Mouse (Mus musculus): ENCODE results near the gene Ezh2.
A peak's percentile ranks its signal among the peaks of the same experiment; 100 is the strongest.

Gene Ezh2

DNA sequence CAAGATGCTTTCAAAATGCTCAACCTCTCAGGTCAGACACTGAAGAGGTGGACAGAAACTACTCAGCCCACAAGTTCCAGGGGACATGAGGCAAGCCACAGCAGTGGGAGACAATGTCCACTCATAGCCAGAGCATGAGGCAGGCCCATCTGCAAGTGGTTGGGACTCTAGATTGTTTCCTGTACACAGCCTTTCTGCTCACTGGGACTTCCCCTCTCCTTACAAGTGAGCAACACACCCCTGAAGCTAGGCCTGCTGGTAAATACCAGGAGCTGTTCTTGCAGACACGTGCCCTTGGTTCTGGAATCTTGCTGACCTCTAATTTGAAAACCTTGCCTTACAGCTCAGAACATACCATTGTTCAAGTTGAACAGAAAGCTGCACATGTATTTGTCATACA is 62.6 kb downstream of the Ezh2 start:
- no peak for DNase-seq

DNA sequence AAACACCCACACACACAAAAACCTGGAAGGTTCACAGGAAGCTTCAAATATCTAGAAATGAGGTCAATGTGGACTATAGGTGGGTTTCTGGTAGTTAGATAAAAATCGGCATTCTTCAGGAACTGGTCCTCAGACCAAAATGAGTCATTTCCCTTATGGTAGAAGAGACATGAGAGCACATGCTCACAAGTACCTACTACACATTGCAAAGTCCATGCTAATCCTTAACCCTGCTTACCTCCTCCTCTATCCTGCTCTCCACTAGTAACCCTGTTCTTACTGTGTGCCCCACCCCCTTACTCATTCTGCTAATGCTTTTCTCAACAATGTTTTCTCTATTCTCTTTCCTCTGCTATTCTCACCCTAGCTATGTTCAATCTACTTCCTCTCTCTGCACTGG is 67.5 kb downstream of the Ezh2 start:
- DNase-seq = no peak

DNA sequence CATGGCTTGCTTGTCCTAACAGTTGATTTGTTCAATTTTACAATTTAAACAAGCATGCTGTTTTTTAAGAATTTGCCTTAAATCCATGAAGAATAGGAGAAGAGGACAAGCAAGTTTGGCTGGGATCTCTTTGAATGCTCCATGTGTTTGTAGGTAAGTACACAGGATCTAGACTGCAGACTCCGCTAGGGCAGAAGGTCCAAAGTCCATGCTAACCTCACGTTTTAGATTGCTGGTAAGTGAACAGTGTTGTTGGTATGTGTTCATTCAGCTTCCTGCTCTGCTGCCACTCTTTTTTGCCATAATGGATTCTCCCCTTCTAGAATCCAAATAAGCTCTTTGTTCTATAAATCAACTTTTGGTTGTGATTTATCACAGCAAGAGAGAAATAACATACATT is 68.0 kb downstream of the Ezh2 start:
- DNase-seq = no peak

DNA sequence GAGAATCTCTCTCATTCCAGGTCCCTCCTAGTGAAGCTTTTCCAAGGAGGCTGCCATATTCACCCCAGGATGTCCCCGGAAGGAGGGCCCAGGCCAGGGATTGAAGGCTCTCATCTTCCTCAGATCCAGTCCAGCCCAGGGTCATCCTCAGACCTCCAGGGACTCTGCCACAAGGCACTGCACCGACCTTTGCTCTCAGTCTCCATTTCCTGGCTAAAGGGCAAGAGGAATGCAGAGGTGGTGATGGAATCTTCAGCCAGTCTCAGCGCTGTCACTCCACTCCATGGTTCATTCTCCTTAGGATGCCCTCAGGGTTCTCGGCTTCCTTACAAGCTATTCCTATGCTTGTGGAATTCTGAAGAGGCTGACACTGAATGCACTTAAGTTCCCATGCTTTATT is 68.7 kb downstream of the Ezh2 start:
- no peak for DNase-seq

DNA sequence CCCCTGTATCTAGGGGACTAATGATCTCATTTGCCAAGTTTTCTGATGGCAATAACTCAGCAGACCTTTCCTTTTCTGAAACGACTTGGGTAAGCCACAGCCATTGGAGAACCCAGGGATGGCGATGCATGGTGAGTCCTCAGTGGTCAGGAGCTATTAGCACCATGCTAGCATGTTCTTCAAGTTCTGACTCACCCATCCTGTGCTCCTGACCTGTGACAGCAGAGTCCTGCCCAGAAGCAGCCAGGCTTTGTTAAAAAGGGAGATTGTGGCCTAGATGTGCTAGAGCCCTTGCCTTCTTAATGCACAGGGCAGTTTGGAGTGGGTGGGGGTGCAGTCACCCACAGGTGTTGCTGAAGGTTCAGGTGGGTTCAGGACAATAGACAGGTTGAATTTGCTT is 70.1 kb downstream of the Ezh2 start:
- no peak for DNase-seq

DNA sequence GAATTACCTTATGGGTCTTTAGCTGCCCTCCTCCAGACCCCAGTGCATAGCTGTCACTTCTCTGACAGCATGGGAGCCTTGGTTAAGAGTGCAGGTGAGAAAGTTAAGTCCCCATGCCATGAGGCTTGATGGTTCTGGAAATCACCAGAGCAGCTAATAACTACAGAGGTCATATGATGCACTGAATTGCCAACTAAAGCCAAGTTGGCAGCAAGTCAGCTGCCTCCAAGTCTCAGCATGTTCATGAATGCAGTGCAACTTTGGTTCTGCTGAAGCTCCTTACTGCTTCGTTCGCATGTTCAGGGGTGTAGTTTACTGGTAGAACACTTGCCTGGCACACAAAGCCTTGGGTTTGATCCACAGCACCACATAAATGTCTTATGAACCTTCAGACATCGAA is 72.7 kb downstream of the Ezh2 start:
- DNase-seq = peak; percentile 36

DNA sequence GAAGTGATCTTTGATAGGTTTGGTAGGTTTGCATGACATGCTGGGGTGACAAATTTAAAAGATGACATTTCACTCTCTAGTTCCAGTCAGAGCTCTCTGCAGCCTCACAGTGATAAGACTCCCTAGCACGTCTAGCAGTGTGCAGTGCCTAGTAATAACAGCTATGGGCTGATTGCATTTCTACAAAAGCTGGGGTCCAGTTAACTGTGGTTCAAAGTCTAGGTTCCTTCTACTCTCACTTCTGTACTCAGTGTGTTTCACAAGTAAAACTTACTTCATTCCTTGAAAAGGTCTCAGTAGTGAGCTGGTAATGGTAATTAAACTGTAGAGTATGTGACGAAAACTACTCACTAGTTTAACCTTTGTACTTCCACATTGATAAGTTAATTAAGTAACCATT is 75.1 kb downstream of the Ezh2 start:
- no peak for DNase-seq

- DNase-seq = peak; percentile 23
Observed at GRCm38 (mm10) chr6:47494562-47494961, 100.6 kb downstream of the Ezh2 start.

GRCm38 (mm10) chr6:47482027-47482426 is 113.1 kb downstream of the Ezh2 start:
- DNase-seq = no peak
